Mouse (Mus musculus): ENCODE measurements at regions not wholly inside any gene's neighbourhood (a gene's known extent, or its start where the extent isn't known, plus 50 kb on each side); places are given as distances from the start of the nearest gene placed in this dataset.
"Not testable (repeated sequence)": the region's sequence is repeated elsewhere in the genome, so short reads cannot be mapped to it uniquely, and the experiment has no call there.

- H3K9me3 ChIP-seq; H3K27me3 ChIP-seq (ENCODE audit: insufficient read depth, poor library complexity, severe bottlenecking); H3K27ac ChIP-seq; DNase-seq (ENCODE audit: low spot score); H3K4me1 ChIP-seq (replicated peaks); H3K4me3 ChIP-seq; H3K36me3 ChIP-seq: not testable (repeated sequence)
- 96% methylated on average over 2 of the region's 2 CpGs for WGBS
Observed at GRCm38 (mm10) chr1:23316288-23316687, 81.3 kb downstream of the Ogfrl1 start.

- not testable (repeated sequence) for H3K36me3 ChIP-seq; H3K9me3 ChIP-seq; H3K27ac ChIP-seq; H3K4me1 ChIP-seq (replicated peaks); H3K27me3 ChIP-seq (ENCODE audit: insufficient read depth, poor library complexity, severe bottlenecking); DNase-seq (ENCODE audit: low spot score); H3K4me3 ChIP-seq
- WGBS: 86% methylated on average over 2 of the region's 2 CpGs
Observed at GRCm38 (mm10) chr1:23314863-23315262, 82.7 kb downstream of the Ogfrl1 start.

- Histone ChIP-seq H3K4me3 (no peak overlapping the region), H3K9me3 (no peaks in the 10 kb centered on the region), H3K4me1 (replicated peaks) (no peaks in the 10 kb centered on the region), H3K27ac (no peak overlapping the region), H3K36me3 (peaks cover 16% of the 10 kb centered on the region), H3K27me3 (ENCODE audit: insufficient read depth, poor library complexity, severe bottlenecking) (no peaks in the 10 kb centered on the region)
- no peak for DNase-seq (ENCODE audit: low spot score)
- 92% methylated on average over 1 of the region's 1 CpGs for WGBS
Observed at GRCm38 (mm10) chr1:23292718-23293117, 104.9 kb downstream of the Ogfrl1 start.

GRCm38 (mm10) chr1:23286741-23287140, 110.8 kb downstream of the Ogfrl1 start:
- Histone ChIP-seq H3K4me1 (replicated peaks) (no peaks in the 10 kb centered on the region), H3K4me3 (no peak overlapping the region), H3K27me3 (ENCODE audit: insufficient read depth, poor library complexity, severe bottlenecking) (no peaks in the 10 kb centered on the region), H3K36me3 (peaks cover 17% of the 10 kb centered on the region), H3K27ac (no peak overlapping the region), H3K9me3 (no peaks in the 10 kb centered on the region)
- 27% methylated on average over 4 of the region's 4 CpGs for WGBS
- peak; percentile 9 for DNase-seq (ENCODE audit: low spot score)

GRCm38 (mm10) chr1:23282870-23283219, 114.7 kb downstream of the Ogfrl1 start:
- Histone ChIP-seq H3K36me3 (peaks cover 34% of the 10 kb centered on the region; the same call in 1 of the 2 replicates), H3K4me1 (replicated peaks) (no peaks in the 10 kb centered on the region), H3K9me3 (no peaks in the 10 kb centered on the region), H3K4me3 (no peak overlapping the region), H3K27ac (no peak overlapping the region), H3K27me3 (ENCODE audit: insufficient read depth, poor library complexity, severe bottlenecking) (no peaks in the 10 kb centered on the region)
- 92% methylated on average over 4 of the region's 4 CpGs for WGBS
- DNase-seq (ENCODE audit: low spot score): no peak

- Histone ChIP-seq H3K4me3 (no peak overlapping the region), H3K27me3 (ENCODE audit: insufficient read depth, poor library complexity, severe bottlenecking) (no peaks in the 10 kb centered on the region), H3K36me3 (peaks cover 34% of the 10 kb centered on the region; the same call in 1 of the 2 replicates), H3K27ac (no peak overlapping the region), H3K4me1 (replicated peaks) (no peaks in the 10 kb centered on the region), H3K9me3 (no peaks in the 10 kb centered on the region)
- 95% methylated on average over 2 of the region's 2 CpGs for WGBS
- no peak for DNase-seq (ENCODE audit: low spot score)
Observed at GRCm38 (mm10) chr1:23282215-23282869, 115.2 kb downstream of the Ogfrl1 start.

GRCm38 (mm10) chr1:23279827-23280226, 117.7 kb downstream of the Ogfrl1 start:
- no peak for DNase-seq (ENCODE audit: low spot score)
- peaks cover 29% of the 10 kb centered on the region; the same call in 1 of the 2 replicates for H3K36me3 ChIP-seq
- WGBS: 93% methylated on average over 2 of the region's 2 CpGs

GRCm38 (mm10) chr1:23272077-23272476, 125.5 kb downstream of the Ogfrl1 start:
- 0 out of 2 replicates have a peak, but pooled peaks cover 4% of the 10 kb centered on the region for H3K4me1 ChIP-seq (replicated peaks)
- no peaks in the 10 kb centered on the region for H3K27me3 ChIP-seq (ENCODE audit: insufficient read depth, poor library complexity, severe bottlenecking)
- no peak for DNase-seq (ENCODE audit: low spot score)
- peaks cover 6% of the 10 kb centered on the region; the same call in 1 of the 2 replicates for H3K36me3 ChIP-seq
- no peaks in the 10 kb centered on the region for H3K9me3 ChIP-seq
- no peak overlapping the region for H3K4me3 ChIP-seq
- WGBS: 63% methylated on average over 6 of the region's 6 CpGs
- no peak overlapping the region for H3K27ac ChIP-seq

More at GRCm38 (mm10) chr1:23279827-23280226, 117.7 kb downstream of the Ogfrl1 start:
- Histone ChIP-seq H3K27me3 (ENCODE audit: insufficient read depth, poor library complexity, severe bottlenecking) (no peaks in the 10 kb centered on the region), H3K4me1 (replicated peaks) (no peaks in the 10 kb centered on the region), H3K27ac (no peak overlapping the region), H3K4me3 (no peak overlapping the region), H3K9me3 (no peaks in the 10 kb centered on the region)

GRCm38 (mm10) chr1:23270910-23271822, 126.4 kb downstream of the Ogfrl1 start:
- Histone ChIP-seq H3K4me3 (no peak overlapping the region), H3K36me3 (peaks cover 6% of the 10 kb centered on the region; the same call in 1 of the 2 replicates), H3K4me1 (replicated peaks) (0 out of 2 replicates have a peak, but pooled peaks cover 4% of the 10 kb centered on the region), H3K27me3 (ENCODE audit: insufficient read depth, poor library complexity, severe bottlenecking) (no peaks in the 10 kb centered on the region), H3K9me3 (no peaks in the 10 kb centered on the region), H3K27ac (no peak overlapping the region)
- WGBS: 59% methylated on average over 6 of the region's 6 CpGs
- no peak for DNase-seq (ENCODE audit: low spot score)

- no peak for DNase-seq (ENCODE audit: low spot score)
- H3K9me3 ChIP-seq: no peaks in the 10 kb centered on the region
- H3K4me3 ChIP-seq: no peak overlapping the region
- no peak overlapping the region for H3K27ac ChIP-seq
- H3K27me3 ChIP-seq (ENCODE audit: insufficient read depth, poor library complexity, severe bottlenecking): no peaks in the 10 kb centered on the region
- H3K36me3 ChIP-seq: peaks cover 6% of the 10 kb centered on the region; the same call in 1 of the 2 replicates
- H3K4me1 ChIP-seq (replicated peaks): peaks cover 12% of the 10 kb centered on the region
Observed at GRCm38 (mm10) chr1:23268062-23268461, 129.5 kb downstream of the Ogfrl1 start.

GRCm38 (mm10) chr1:23265556-23266232, 131.9 kb downstream of the Ogfrl1 start:
- peaks cover 10% of the 10 kb centered on the region; the same call in 1 of the 2 replicates for H3K36me3 ChIP-seq
- no peak for DNase-seq (ENCODE audit: low spot score)
- H3K27me3 ChIP-seq (ENCODE audit: insufficient read depth, poor library complexity, severe bottlenecking): no peaks in the 10 kb centered on the region
- H3K4me1 ChIP-seq (replicated peaks): peaks cover 8% of the 10 kb centered on the region
- H3K27ac ChIP-seq: no peak overlapping the region
- H3K9me3 ChIP-seq: no peaks in the 10 kb centered on the region
- 81% methylated on average over 3 of the region's 3 CpGs for WGBS
- H3K4me3 ChIP-seq: no peak overlapping the region

GRCm38 (mm10) chr1:23264251-23264650, 133.3 kb downstream of the Ogfrl1 start:
- no peak overlapping the region for H3K27ac ChIP-seq
- peaks cover 3% of the 10 kb centered on the region; the same call in 1 of the 2 replicates for H3K36me3 ChIP-seq
- no peaks in the 10 kb centered on the region for H3K27me3 ChIP-seq (ENCODE audit: insufficient read depth, poor library complexity, severe bottlenecking)
- H3K4me1 ChIP-seq (replicated peaks): peaks cover 8% of the 10 kb centered on the region
- no peaks in the 10 kb centered on the region for H3K9me3 ChIP-seq
- DNase-seq (ENCODE audit: low spot score): no peak
- 68% methylated on average over 3 of the region's 3 CpGs for WGBS
- no peak overlapping the region for H3K4me3 ChIP-seq
